Mouse (Mus musculus): ENCODE data around the gene Cd3eap.

DNA sequence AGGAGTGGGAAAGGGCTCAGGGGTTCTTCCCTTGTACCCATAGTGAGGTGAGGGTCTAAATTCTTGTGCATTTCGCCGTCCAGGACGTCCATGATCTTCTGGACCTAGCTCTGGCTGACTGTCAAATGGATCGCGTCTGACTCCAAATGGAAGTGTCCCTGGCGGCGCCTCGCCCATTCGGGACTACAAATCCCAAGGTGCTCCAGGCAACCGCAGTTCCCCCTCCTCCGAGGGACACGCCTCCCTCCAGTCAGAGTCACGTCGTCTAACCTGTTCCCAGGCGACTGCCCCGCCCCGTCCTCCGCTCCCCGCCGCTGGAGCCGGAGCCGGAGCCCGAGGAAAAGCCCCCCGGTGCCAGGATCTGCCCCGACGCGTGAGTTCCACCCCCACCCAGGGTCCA lies 1.7 kb upstream of the Cd3eap start:
- TF ChIP-seq CTCF (conservative IDR thresholded peaks at IDR 0.05; ENCODE audit: insufficient read depth, insufficient read length, low read depth, low read length), result no peak
- no peak for TF ChIP-seq POLR2A (IDR thresholded peaks at IDR 0.05; ENCODE audit: low read depth, low read length)
